Mouse (Mus musculus): ENCODE measurements at regions not wholly inside any gene's neighbourhood (a gene's known extent, or its start where the extent isn't known, plus 50 kb on each side); places are given as distances from the start of the nearest gene placed in this dataset.
A peak's percentile ranks its signal among the peaks of the same experiment; 100 is the strongest.

DNA sequence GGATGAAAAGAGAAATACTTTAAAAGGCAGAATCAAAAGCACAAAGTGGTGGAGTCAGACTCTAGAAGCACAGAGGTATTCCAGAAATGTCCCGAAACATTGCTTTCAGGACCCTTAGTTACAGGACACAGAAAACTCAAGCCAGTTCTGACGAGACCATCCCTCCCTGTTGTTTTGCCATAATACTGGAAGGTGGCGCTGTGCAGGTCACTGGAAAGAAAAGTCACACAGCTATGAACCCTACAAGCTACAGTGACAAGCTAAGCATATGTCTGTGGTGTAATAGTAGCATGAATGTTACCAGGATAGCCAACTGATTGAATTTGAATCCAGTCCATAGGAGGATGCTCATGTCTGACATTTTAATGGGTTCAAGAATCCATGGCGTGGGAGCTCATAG lies 117.4 kb upstream of the Cxxc4 start:
- DNase-seq, result no peak

- DNase-seq, result no peak
Observed at GRCm38 (mm10) chr3:134124982-134125381, 111.3 kb upstream of the Cxxc4 start.

- DNase-seq, result no peak
Observed at GRCm38 (mm10) chr3:134130412-134130811, 105.9 kb upstream of the Cxxc4 start.

GRCm38 (mm10) chr3:134145251-134145650 lies 91.0 kb upstream of the Cxxc4 start:
- no peak for DNase-seq

- DNase-seq, result no peak
Observed at GRCm38 (mm10) chr3:134145935-134146334, 90.3 kb upstream of the Cxxc4 start.

DNA sequence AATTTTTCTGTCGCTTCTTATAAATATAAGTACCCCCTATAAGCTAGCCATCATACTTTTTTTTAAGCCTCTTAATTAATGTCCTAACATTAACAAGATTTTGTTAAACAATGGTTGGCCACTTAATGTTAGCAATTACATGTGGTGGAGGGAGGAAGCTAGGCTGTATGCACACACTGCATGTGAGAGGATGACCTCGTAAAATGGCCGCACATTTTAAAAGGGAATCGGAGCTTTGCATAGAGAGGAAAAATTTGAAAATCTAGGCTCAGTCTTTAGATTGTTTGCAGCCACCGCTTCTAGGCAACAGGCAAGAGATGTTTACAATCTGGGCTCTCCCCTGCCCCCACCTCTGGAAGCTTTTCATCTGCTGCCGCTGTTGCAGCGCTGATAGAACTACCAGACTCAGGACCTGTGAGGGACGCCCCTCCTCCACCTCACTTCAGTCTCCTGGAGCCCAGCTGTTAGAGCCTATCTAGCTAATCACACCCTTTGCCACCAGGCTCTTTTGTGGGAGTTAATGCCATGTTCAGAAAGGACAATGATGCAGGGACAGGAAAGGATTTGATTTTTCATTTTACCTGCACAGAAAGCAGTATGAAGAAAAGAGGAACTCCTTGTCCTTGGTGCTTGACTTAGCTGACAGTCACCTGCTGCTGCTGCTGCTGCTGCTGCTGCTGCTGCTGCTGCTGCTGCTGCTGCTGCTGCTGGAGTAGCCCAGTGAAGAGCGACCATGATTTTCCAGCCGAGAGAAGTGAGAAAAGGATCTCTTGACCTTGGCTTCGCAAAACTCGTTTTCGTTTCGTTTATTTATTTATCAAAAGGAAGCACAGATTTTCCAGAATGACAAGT lies 89.7 kb upstream of the Cxxc4 start:
- DNase-seq, result peak; percentile 49

- DNase-seq, result no peak
Observed at GRCm38 (mm10) chr3:134162288-134162687, 74.0 kb upstream of the Cxxc4 start.

DNA sequence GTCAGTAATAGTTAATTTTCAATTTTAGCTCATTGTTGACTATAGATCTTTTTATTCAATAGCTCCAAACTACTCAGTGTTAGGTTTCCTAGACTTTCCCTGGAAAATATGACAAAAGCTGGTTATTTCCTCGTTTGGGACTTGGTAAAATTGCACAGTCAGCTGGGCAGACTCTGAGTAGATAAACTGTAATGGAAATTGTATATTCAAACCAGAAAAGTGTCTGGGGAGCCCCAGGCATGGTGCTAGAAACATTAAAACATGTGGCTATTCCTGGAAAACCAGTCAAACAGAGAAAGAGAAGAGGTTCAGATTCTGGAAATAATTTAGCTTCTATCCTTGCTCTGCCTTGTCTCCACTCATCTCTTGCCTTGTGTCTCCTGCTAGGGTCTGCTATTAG lies 66.4 kb upstream of the Cxxc4 start:
- DNase-seq, result no peak

- DNase-seq, result no peak
Observed at GRCm38 (mm10) chr3:134172357-134172756, 63.9 kb upstream of the Cxxc4 start.

DNA sequence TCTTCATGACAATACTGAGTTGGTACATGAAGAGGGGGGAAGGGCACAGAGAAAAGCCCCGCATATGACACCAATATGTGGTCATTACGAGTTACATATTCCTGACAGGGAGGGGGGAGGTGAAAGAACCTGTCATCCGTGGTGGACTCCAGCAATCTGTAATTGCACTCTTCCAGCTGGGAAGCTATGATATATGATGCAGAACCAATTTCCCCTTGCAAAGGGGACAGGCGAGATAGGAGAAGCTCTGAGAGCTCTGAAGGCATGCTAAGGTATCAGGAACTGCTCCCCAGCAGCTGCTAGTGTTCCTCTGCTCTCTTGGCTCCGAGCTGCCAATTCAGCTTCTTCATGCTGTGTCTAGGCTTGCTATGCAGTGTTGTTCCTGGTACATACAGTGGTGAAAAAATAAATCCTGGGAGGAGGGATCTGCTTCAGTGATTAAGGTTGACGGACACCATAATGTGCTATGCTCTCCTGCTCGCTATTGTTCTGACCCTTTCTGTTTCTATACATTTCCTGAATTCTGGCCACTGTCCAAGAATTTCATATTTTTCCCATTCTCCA lies 57.7 kb upstream of the Cxxc4 start:
- no peak for DNase-seq

- DNase-seq, result no peak
Observed at GRCm38 (mm10) chr3:134184042-134184441, 52.2 kb upstream of the Cxxc4 start.

All from right cerebral cortex, adult 18-20 months (tissue).